Mouse (Mus musculus) large intestine, adult 2 months (tissue): Measurements from ENCODE around the gene Tnfrsf12a. TPM values are rescaled to one million over a fixed set of nuclear protein-coding genes. Genes with fewer than 3 reads are reported as not detected.

ENCODE experiments used
- DNase-seq: peaks from one replicate; pipeline ENCODE4 v3.0.0-alpha.2; 2012; ENCODE audit warnings: low read depth, low spot score
- WGBS: fragments of 180-500 bp; shearing (Covaris S2); methylation state at CpG from one replicate; pipeline ENCODE4 v1.1.7; 2018; 5-methylcytosine and 5-hydroxymethylcytosine counted together
- polyA plus RNA-seq: library from polyadenylated mRNA; depleted of rRNA; stranded (reverse); fragments of >200 nt; gene quantifications from 2 replicates; pipeline ENCODE4 v1.2.3, GENCODE M21; 2012; rRNA removed

Tnfrsf12a gene
- polyA plus RNA-seq, 1 experiment, result 8.4 TPM

DNA sequence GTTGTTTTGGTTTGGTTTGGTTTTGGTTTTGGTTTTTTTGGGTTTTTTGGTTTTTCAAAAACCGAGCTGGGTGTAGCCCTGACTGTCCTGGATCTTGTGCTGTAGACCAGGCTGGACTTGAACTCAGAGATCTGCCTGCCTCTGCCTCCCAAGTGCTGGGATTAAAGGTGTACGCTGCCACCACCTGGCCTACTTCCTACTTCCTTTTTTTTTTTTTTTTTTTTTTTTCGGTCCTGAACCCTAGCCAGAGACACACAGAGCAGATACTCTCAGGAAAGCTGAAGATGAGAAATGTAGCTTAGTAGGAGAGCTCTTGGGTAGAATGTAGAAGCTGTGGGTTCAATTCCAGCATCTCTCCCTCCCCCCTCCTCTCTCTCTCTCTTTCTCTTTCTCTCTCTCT is 18.8 kb downstream of the Tnfrsf12a start:
- DNase-seq, result no peak
- WGBS, result 75% methylated on average over 3 of the region's 3 CpGs

DNA sequence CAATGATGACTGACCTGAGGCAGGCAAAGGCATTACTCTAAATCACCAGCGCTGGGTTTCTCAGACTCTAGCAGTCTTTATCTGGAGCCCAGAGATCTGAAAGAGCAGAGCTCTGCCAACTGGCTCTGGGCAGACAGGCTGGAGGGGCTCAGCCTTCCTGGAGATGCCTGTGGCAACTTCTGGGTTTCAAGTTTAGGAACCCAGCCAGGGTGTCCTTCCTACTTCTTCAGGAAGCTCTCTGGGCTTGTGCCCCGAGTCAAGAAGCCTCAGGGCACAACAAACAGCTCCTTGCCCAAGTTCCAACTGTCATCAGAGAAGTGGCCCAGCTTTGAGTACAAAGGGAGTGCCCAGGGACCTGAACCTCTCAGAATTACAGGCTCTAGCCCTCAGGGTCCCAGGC is 22.9 kb downstream of the Tnfrsf12a start:
- DNase-seq, result no peak
- 51% methylated on average over 2 of the region's 2 CpGs for WGBS

DNA sequence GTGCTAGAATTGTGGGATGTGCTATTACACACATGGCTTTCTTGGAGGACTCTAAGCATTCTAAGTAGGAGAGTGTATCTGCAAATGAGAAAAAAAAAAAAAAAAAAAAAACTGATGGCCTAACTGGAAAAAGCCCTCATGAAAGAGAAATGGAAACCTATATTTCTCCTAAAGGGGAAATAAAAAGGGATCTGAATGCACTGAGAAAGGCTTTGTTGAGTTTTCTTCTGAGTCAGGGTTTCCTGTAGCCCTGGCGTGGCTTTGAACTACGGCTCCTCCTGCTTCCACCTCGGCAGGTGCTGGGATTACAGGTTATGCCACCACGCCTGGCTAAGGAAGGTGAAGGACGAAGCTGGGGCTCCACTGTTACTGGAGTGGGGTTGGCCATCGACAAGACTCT is 23.3 kb downstream of the Tnfrsf12a start:
- no peak for DNase-seq
- WGBS, result 37% methylated on average over 6 of the region's 6 CpGs

DNA sequence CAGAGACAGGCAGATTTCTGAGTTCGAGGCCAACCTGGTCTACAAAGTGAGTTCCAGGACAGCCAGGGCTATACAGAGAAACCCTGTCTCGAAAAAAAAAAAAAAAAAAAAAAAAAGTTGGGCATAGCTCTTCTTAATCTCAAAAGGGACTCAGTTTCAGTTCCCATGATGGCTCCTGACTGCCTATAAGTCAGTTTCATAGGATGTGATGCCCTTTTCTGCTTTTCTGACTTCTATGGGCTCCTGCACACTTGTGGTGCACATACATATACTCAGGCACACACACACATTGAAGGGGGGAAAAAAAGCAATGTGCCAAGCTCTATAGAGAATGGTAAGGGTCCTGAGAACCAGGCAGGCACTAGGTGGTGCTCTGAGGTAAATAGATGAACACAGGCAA is 23.9 kb downstream of the Tnfrsf12a start:
- no peak for DNase-seq

DNA sequence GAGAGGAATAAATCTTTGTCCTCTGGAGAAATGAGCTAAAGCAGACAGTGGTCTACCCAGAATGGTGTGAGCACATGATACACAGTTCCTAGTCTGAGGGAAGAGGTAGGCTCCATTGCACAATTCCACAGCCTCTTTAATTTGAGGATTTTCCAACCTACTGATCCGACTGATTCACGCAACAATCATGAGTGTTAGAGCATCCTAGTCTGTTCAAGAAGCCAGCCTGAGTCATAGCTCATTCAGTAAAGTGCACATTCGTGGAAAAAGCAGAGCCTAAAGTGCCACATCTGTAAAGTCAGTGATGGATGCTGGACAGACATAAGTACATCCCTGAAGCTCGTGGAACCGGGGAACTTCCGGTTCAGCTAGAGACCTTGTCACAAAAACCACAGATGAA is 25.9 kb downstream of the Tnfrsf12a start:
- no peak for DNase-seq
- WGBS, result 64% methylated on average over 6 of the region's 6 CpGs

More for the DNA sequence above, 23.9 kb downstream of the Tnfrsf12a start:
- WGBS, result 75% methylated on average over 2 of the region's 2 CpGs

DNA sequence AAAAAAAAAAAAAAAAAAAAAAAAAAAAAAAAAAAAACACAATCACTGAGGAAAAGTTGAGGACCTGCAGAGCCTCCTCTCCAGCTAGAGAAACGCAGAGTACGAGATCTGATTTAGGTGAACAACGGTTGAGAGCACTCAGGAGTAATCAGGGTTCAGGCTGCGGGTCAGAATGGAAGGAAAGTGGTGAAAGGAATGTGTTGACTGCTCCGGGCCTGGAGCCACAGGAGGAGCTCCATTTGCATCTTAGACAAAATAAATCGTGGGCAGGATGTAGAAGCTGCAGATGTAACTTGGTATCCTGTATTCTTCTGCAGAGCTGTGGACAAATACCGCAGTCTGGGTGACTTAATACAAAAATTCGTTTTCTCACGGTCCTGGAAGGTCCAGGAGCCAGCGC is 31.4 kb downstream of the Tnfrsf12a start:
- 57% methylated on average over 10 of the region's 10 CpGs for WGBS
- no peak for DNase-seq

DNA sequence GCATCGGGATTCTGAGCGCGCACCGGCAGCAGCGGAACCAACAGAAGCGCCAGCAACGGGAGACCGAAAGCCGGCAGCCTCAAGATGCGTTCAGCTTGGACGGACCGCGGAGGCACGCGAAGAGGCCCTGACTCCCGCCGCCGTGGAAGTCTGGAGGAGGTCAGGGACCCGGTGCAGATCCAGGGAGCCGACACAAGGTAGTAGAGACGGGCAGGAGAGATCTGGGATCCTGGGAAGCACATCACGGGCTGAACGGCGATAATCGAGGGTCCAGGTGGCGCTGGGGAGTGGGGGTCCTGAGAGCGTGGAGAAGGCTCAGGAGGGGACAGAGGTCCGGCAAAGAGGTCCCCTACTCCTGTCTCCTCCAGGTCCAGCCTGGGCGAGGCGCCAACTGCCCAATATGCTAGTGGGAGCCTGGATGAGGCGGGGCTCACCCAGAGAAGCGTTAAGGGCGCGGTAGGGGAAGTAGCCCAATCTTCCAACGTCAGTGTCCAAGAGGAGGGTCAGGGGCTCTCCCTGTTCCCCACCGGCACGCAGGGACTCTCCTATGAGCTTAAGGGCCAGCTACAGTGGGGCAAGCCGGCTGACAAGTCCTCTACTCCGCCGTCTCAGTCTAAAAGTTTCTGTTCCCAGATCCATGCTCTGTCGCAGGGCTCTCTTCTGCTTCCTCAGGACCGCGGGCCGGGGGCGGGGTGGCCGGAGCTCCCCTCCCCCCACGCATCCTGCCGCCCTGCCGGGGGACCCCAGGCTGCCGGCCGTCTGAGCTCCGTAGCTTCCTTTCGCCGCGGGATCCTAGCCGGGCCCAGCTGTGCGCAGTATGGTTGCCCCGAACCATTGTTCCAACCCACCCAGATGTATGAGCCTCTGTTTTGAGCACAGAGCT is 32.4 kb downstream of the Tnfrsf12a start, which contains the start of gene Mmp25:
Mmp25 (minus strand) TSS at position 665 of the 883 bp plus-strand sequence.
- 2% methylated on average over 58 of the region's 58 CpGs for WGBS
- no peak for DNase-seq

DNA sequence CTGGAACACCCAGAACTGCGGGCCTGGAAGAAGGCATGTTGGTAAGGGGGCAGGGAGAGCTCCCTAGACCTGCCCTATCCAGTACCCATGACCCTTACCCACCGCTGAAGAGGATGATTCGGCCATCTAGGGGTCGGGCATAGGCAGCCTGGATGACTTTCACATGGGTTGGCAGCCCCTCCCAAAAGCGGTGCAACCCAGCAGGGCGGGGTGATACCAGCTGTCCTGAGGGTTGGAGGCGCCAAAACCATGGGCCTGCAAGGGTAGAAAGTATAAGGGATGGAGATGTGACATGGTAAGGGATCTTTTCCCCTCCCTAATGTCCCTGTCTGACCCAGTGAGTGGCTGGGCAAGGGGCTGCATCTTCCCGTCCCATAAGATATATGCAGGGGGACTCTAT is 46.0 kb downstream of the Tnfrsf12a start:
- no peak for DNase-seq

DNA sequence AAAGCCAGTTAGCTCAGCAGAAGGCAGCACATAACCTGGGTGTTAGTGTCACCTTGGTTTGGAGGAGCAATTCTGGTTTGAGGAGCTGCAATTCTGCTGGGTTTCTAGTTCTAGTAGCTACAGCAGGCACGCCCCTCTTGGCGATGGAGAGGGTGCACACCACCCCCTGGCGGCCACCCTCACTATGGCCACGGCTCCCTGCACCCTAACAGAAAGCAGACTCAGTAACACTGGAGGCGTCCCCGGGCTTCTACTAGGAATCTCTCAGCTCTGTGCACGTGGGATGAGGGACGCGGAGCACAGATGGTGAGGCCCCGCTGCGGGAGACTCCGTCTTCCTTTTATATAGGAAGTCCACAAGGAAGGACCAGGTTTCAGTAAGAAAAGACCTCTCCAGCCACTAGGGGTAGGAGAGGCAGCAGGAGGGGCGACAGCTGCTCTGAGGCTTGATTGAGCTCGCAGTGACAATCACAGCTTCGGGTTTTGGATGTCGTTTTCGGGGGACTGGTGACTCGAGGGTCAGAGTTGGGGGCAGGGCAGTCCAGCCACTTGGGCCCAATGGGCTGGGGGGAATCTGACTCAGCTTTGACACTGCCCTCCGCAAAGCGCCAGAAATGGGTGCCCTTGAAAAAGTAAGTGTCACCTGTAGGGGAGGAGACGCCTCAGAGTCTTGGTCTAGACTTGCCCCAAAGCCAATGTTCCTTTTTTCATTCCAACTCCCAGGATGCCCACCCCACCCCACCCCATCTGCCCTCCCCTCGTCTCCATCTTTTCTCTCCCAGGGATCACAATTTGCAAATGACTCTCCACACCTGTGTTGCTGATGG is 46.9 kb downstream of the Tnfrsf12a start:
- 14% methylated on average over 22 of the region's 22 CpGs for WGBS
- no peak for DNase-seq

More for the DNA sequence above, 46.0 kb downstream of the Tnfrsf12a start:
- WGBS, result 72% methylated on average over 8 of the region's 8 CpGs

DNA sequence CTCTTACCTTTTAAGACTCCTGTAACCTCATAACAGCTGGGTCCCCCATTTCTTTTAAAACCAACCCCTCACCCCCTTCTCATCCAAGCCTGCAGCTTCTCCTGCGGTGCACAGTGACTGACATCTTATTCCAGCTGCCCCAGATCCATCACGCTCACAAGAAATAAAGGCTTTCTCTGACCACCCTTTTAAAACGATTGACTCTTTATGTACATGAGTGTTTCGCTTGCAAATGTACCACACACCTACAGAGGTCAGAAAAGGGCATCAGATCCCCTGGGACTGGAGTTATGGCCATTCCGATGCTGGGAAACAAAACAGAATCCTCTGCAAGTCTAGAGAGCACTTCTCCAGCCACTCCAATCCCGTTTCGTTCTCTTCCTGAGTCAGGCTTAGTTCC is 49.5 kb downstream of the Tnfrsf12a start:
- WGBS, result 44% methylated on average over 7 of the region's 7 CpGs
- no peak for DNase-seq

Other genes starting within 250 kb of the Tnfrsf12a start
- not detected in 2 replicates for gene Vmn2r117, start 197.8 kb downstream of the Tnfrsf12a start, polyA plus RNA-seq
- 10.6 and 11.2 TPM in 2 replicates for gene Zfp213, start 113.2 kb downstream of the Tnfrsf12a start, polyA plus RNA-seq
- 4.4 and 5.5 TPM in 2 replicates for gene Zfp13, start 78.0 kb downstream of the Tnfrsf12a start, polyA plus RNA-seq
- not detected in 2 replicates for gene Zscan10, start 76.6 kb downstream of the Tnfrsf12a start, polyA plus RNA-seq
- 0.41 and 0.67 TPM in 2 replicates for gene Mmp25, start 32.2 kb downstream of the Tnfrsf12a start, polyA plus RNA-seq
- gene Bicdl2, start 17.0 kb downstream of the Tnfrsf12a start, polyA plus RNA-seq, result 6.1 and 6.4 TPM in 2 replicates
- gene Hcfc1r1, start 3.9 kb downstream of the Tnfrsf12a start, polyA plus RNA-seq, result 197 and 204 TPM in 2 replicates
- 27.1 and 28.7 TPM in 2 replicates for gene Thoc6, start 3.6 kb downstream of the Tnfrsf12a start, polyA plus RNA-seq
- gene Cldn6, start 1.8 kb upstream of the Tnfrsf12a start, polyA plus RNA-seq, result not detected in 2 replicates
- gene Cldn9, start 6.6 kb upstream of the Tnfrsf12a start, polyA plus RNA-seq, result 0.15 TPM in 1 of 2 replicates, not detected in the other
- gene 1520401A03Rik, start 45.3 kb upstream of the Tnfrsf12a start, polyA plus RNA-seq, result 0.02 and 0.03 TPM in 2 replicates
- 41.2 and 45.7 TPM in 2 replicates for gene Pkmyt1, start 48.9 kb upstream of the Tnfrsf12a start, polyA plus RNA-seq
- 155 and 162 TPM in 2 replicates for gene Paqr4, start 63.4 kb upstream of the Tnfrsf12a start, polyA plus RNA-seq
- gene Kremen2, start 68.4 kb upstream of the Tnfrsf12a start, polyA plus RNA-seq, result 3.1 and 3.5 TPM in 2 replicates
- 27.3 and 34.9 TPM in 2 replicates for gene Flywch1, start 94.1 kb upstream of the Tnfrsf12a start, polyA plus RNA-seq
- gene Flywch2, start 108.6 kb upstream of the Tnfrsf12a start, polyA plus RNA-seq, result 4.5 and 6.5 TPM in 2 replicates
- gene Srrm2, start 113.1 kb upstream of the Tnfrsf12a start, polyA plus RNA-seq, result 284 and 419 TPM in 2 replicates
- 771 and 864 TPM in 2 replicates for gene Elob, start 151.7 kb upstream of the Tnfrsf12a start, polyA plus RNA-seq
- 0.09 and 0.58 TPM in 2 replicates for gene Prss33, start 158.6 kb upstream of the Tnfrsf12a start, polyA plus RNA-seq
- gene Prss32, start 166.4 kb upstream of the Tnfrsf12a start, polyA plus RNA-seq, result 495 and 577 TPM in 2 replicates
- gene Prss41, start 166.7 kb upstream of the Tnfrsf12a start, polyA plus RNA-seq, result 1.8 and 3.3 TPM in 2 replicates
- not detected in 2 replicates for gene Prss21, start 190.6 kb upstream of the Tnfrsf12a start, polyA plus RNA-seq
- gene Dcpp1, start 203.4 kb upstream of the Tnfrsf12a start, polyA plus RNA-seq, result not detected in 2 replicates
- gene Dcpp2, start 203.4 kb upstream of the Tnfrsf12a start, polyA plus RNA-seq, result not detected in 2 replicates
- gene Dcpp3, start 240.0 kb upstream of the Tnfrsf12a start, polyA plus RNA-seq, result not detected in 2 replicates